Mouse (Mus musculus) lung, adult 2 months (tissue): ENCODE measurements at regions not wholly inside any gene's neighbourhood (a gene's known extent, or its start where the extent isn't known, plus 50 kb on each side); places are given as distances from the start of the nearest gene placed in this dataset.
"Not testable (repeated sequence)": the region's sequence is repeated elsewhere in the genome, so short reads cannot be mapped to it uniquely, and the experiment has no call there.

Experiments
- DNase-seq: peaks from one replicate; pipeline ENCODE4 v3.0.0; 2022
- H3K4me1 ChIP-seq: fragments of 200-500 bp; 2 replicates; pipeline ENCODE4 v1.6.1; 2011; ENCODE audit warnings: low read length; ENCODE audit not compliant: control insufficient read depth, insufficient read depth
- H3K4me3 ChIP-seq: fragments of 200-500 bp; replicated peaks from 2 replicates; pipeline ENCODE3; 2011; ENCODE audit warnings: low read depth, mild to moderate bottlenecking, control low read depth, low read length; ENCODE audit errors: extremely low read depth
- CTCF ChIP-seq: fragments of 200-500 bp; IDR thresholded peaks from 2 replicates; pipeline ENCODE4 v1.5.1; 2011; ENCODE audit warnings: mild to moderate bottlenecking, low read length, control low read depth; ENCODE audit not compliant: insufficient read depth
- POLR2A ChIP-seq: fragments of 200-500 bp; IDR thresholded peaks from 2 replicates; pipeline ENCODE4 v1.6.1; 2011; ENCODE audit warnings: low read depth, mild to moderate bottlenecking, control low read depth, low read length, borderline replicate concordance; ENCODE audit errors: extremely low read depth
- WGBS: fragments of 180-500 bp; shearing (Covaris S2); methylation state at CpG from one replicate; pipeline ENCODE4 v1.1.7; 2018; 5-methylcytosine and 5-hydroxymethylcytosine counted together

DNA sequence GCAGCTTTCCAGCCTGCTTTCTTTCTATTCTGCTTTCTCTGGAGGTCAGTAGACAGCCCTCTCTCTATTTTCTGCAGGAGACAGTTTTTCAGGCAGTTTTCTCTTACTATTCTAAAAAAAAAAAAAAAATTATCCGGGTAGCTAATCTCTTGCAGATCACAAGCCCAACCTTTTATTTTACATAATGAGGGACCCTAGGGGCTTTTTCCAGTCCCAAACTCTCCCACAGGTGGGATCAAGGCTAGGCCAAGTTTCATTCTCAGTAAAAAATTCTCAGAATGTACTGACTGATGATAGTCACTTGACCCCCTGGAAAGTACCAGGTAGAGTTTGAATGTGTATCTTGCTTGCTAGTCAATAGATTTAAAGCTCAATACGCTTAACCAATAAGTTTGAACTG lies 705.7 kb downstream of the Trib2 start:
- Histone ChIP-seq H3K4me1 (no peaks in the 10 kb centered on the region), H3K4me3 (no peak overlapping the region)
- no peak for DNase-seq
- WGBS, result 69% methylated on average over 2 of the region's 2 CpGs
- TF ChIP-seq CTCF, result no peak
- no peak for TF ChIP-seq POLR2A

DNA sequence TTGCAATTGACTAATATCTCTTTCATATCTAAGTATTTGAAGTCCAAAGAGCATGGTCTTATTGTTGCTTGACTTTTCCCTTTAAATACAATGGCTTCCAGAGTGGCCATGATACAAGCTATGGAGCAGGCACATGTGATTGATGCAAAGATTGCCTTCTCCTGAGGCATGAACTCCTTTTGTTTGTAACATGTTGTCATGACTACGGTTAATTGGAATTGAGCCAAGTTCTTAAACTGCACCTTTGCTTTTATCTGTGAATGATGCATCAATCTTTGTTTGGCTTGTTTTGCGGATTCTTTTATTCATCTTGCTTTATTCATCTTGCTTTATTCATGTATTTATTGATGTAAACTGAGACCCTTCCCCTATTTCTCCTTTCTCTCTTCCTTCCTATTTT lies 711.8 kb downstream of the Trib2 start:
- TF ChIP-seq POLR2A (no peak), CTCF (no peak)
- 77% methylated on average over 2 of the region's 2 CpGs for WGBS
- Histone ChIP-seq H3K4me3 (no peak overlapping the region), H3K4me1 (no peaks in the 10 kb centered on the region)
- DNase-seq, result no peak

DNA sequence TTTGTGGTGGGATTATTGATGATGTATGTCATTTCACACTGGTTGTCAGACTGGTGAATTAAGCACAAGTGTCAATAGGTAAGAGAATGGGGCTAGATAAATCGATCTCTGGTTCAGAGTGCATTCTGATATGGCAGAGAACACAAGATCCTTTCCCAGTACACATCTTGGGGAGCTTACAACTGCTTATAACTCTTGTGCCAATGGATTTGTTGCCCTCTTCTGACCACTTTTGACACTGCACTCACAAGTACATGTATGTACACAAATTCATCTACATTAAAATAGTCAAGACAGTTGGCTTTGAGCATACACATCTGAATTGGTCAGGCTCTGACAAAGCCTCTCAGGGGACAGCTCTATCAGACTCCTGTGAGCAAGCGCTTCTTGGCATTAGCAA lies 738.1 kb downstream of the Trib2 start:
- no peaks in the 10 kb centered on the region for H3K4me1 ChIP-seq
- TF ChIP-seq CTCF, result no peak
- no peak for TF ChIP-seq POLR2A
- 61% methylated on average over 2 of the region's 2 CpGs for WGBS
- no peak for DNase-seq
- H3K4me3 ChIP-seq, result no peak overlapping the region

DNA sequence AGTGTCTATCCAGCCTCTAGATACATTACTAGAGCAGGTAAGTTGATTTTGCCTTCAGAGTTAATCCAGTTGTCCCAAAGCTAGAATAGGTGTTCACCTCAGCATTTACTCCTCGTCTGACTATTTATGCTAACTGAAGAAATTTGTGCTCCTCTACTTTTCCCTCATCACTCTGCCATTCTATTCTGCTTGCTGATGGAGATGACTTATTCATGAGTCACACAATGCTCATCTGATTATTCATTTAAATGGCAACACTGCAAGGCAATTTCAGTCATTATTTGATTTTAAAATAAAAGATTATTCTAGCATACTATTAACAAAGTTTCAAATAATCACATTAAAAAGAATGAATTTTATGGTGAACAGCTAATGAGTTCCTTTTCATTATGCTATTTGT lies 752.4 kb downstream of the Trib2 start:
- Histone ChIP-seq H3K4me3 (no peak overlapping the region), H3K4me1 (no peaks in the 10 kb centered on the region)
- no peak for DNase-seq
- TF ChIP-seq CTCF (no peak), POLR2A (no peak)
- 65% methylated on average over 1 of the region's 1 CpGs for WGBS

DNA sequence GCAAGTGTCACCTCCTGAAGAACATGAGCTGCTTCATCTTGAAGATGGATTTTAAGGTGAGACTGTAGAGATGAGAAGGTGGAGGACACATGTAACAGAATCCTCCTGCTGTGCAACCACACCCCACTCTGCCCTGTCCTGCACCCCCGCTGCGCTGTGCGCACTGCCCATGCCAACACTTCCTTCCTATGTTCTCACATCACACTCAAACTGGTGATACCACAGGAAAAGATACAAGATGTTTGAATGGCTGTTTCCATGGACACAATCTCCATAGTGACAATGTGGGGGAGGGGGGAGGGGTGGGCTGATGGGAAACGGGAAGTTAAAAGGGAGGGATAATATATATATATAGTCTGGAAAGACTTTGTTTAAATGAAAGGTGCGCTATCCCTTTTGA lies 765.3 kb downstream of the Trib2 start:
- 80% methylated on average over 5 of the region's 5 CpGs for WGBS
- TF ChIP-seq POLR2A (no peak), CTCF (no peak)
- no peak overlapping the region for H3K4me3 ChIP-seq
- no peaks in the 10 kb centered on the region for H3K4me1 ChIP-seq
- DNase-seq, result no peak

DNA sequence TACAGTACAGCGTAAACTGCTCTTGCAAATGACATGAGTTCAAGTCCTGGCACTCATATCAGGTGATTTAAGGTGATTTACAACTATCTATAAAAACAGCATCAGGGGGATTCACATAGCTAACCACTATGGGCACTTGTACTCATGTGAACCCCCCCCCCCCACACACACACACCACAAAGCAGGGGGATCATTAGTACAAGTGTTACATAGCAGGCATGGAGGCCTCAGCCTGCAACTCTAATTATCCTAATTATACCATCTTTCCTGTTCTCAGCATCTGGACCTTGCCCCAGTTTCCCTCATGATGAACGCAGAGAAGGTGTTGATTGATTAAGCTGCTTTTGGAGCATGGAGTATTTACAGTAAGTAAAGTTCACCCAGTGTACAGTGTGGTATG lies 773.5 kb downstream of the Trib2 start:
- Histone ChIP-seq H3K4me1 (no peaks in the 10 kb centered on the region), H3K4me3 (no peak overlapping the region)
- DNase-seq, result no peak
- no peak for TF ChIP-seq POLR2A
- 78% methylated on average over 2 of the region's 2 CpGs for WGBS

DNA sequence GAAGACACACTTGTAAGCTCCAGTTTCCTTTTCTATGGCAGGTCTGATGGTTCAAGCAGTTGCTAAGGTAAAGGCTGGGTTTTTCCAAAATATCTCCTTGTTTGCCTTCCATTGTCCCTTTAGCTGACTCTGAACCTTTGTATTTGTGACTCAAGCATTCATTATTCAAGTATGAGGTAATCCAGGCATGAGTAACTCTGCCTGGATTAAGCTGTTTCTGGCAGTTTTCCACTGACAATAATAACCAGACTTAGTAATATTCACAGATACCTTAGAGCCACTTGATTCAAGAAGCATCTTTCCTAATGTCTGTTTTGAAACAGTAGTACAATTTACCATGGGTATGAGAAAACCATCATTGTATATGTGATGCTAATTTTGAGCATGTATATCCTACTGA lies 805.6 kb downstream of the Trib2 start:
- no peak for DNase-seq
- TF ChIP-seq CTCF, result no peak
- TF ChIP-seq POLR2A, result no peak
- H3K4me3 ChIP-seq, result no peak overlapping the region
- no peaks in the 10 kb centered on the region for H3K4me1 ChIP-seq

DNA sequence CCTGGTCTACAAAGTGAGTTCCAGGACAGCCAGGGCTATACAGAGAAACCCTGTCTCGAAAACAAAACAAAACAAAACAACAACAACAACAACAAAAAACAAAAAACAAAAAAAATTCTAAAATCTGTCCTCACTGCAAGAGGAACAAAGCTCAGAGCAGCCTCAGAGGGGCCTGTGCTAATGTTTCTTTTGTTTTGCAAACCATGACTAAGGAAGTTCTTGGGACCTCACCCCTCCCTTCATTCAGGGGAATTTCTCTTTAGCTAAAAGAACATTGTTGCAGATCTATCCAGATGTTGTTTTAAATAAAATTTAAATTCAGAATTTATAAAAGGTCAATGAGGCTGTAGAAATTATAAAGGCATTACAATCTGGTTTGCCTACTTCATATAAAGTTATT lies 814.3 kb downstream of the Trib2 start:
- DNase-seq, H3K4me3 ChIP-seq, H3K4me1 ChIP-seq: not testable (repeated sequence)
- WGBS, result 24% methylated on average over 1 of the region's 1 CpGs
